Mouse (Mus musculus): ENCODE results near the gene Lpp.

The Lpp gene

GRCm38 (mm10) chr16:24859509-24860140, 466.3 kb downstream of the Lpp start:
- in situ Hi-C loops (cut with MboI, MseI) = no loop called here

- in situ Hi-C loops (cut with MboI, MseI) = no loop called here
Observed at GRCm38 (mm10) chr16:24860445-24860844, 467.1 kb downstream of the Lpp start.

- in situ Hi-C loops (cut with MboI, MseI) = no loop called here
Observed at GRCm38 (mm10) chr16:24861374-24861773, 468.1 kb downstream of the Lpp start.

GRCm38 (mm10) chr16:24874235-24874634, 480.9 kb downstream of the Lpp start:
- in situ Hi-C loops (cut with MboI, MseI) = no loop called here

GRCm38 (mm10) chr16:24875661-24876060, 482.4 kb downstream of the Lpp start:
- in situ Hi-C loops (cut with MboI, MseI) = no loop called here

- in situ Hi-C loops (cut with MboI, MseI) = no loop called here
Observed at GRCm38 (mm10) chr16:24878977-24879376, 485.7 kb downstream of the Lpp start.

GRCm38 (mm10) chr16:24880698-24881097, 487.4 kb downstream of the Lpp start:
- in situ Hi-C loops (cut with MboI, MseI) = loop anchor here (10.0 kb wide), 1 partner anchor 184 kb away; no protein-coding TSS in a partner anchor

- in situ Hi-C loops (cut with MboI, MseI) = loop anchor here (10.0 kb wide), 1 partner anchor 183 kb away; no protein-coding TSS in a partner anchor
Observed at GRCm38 (mm10) chr16:24881981-24882775, 488.9 kb downstream of the Lpp start.

GRCm38 (mm10) chr16:24884017-24884416, 490.7 kb downstream of the Lpp start:
- in situ Hi-C loops (cut with MboI, MseI) = loop anchor here (10.0 kb wide), 1 partner anchor 181 kb away; no protein-coding TSS in a partner anchor

- in situ Hi-C loops (cut with MboI, MseI) = loop anchor here (10.0 kb wide), 1 partner anchor 178 kb away; no protein-coding TSS in a partner anchor
Observed at GRCm38 (mm10) chr16:24886346-24886745, 493.0 kb downstream of the Lpp start.

- in situ Hi-C loops (cut with MboI, MseI) = loop anchor here (10.0 kb wide), 1 partner anchor 178 kb away; no protein-coding TSS in a partner anchor
Observed at GRCm38 (mm10) chr16:24886943-24887342, 493.6 kb downstream of the Lpp start.

- in situ Hi-C loops (cut with MboI, MseI) = no loop called here
Observed at GRCm38 (mm10) chr16:24891453-24891852, 498.1 kb downstream of the Lpp start.

- in situ Hi-C loops (cut with MboI, MseI) = no loop called here
Observed at GRCm38 (mm10) chr16:24895160-24895559, 501.9 kb downstream of the Lpp start.

GRCm38 (mm10) chr16:24897641-24898040, 504.3 kb downstream of the Lpp start:
- in situ Hi-C loops (cut with MboI, MseI) = no loop called here

GRCm38 (mm10) chr16:24900241-24900796, 507.0 kb downstream of the Lpp start:
- in situ Hi-C loops (cut with MboI, MseI) = no loop called here

- in situ Hi-C loops (cut with MboI, MseI) = no loop called here
Observed at GRCm38 (mm10) chr16:24901139-24901859, 508.0 kb downstream of the Lpp start.

GRCm38 (mm10) chr16:24902111-24902510, 508.8 kb downstream of the Lpp start:
- in situ Hi-C loops (cut with MboI, MseI) = no loop called here

GRCm38 (mm10) chr16:24908926-24909325, 515.6 kb downstream of the Lpp start:
- in situ Hi-C loops (cut with MboI, MseI) = no loop called here

- in situ Hi-C loops (cut with MboI, MseI) = no loop called here
Observed at GRCm38 (mm10) chr16:24910321-24910720, 517.0 kb downstream of the Lpp start.

- in situ Hi-C loops (cut with MboI, MseI) = no loop called here
Observed at GRCm38 (mm10) chr16:24910834-24911233, 517.5 kb downstream of the Lpp start.

- in situ Hi-C loops (cut with MboI, MseI) = no loop called here
Observed at GRCm38 (mm10) chr16:24912381-24912780, 519.1 kb downstream of the Lpp start.

- in situ Hi-C loops (cut with MboI, MseI) = no loop called here
Observed at GRCm38 (mm10) chr16:24913021-24913420, 519.7 kb downstream of the Lpp start.

All from regulatory T cell (primary cell).